Mouse (Mus musculus): ENCODE data around the gene Otud5. TPM values are rescaled to one million over a fixed set of nuclear protein-coding genes. Genes with fewer than 3 reads are reported as not detected.

The Otud5 gene
- polyA plus RNA-seq, 1 experiment: 36.3 TPM

DNA sequence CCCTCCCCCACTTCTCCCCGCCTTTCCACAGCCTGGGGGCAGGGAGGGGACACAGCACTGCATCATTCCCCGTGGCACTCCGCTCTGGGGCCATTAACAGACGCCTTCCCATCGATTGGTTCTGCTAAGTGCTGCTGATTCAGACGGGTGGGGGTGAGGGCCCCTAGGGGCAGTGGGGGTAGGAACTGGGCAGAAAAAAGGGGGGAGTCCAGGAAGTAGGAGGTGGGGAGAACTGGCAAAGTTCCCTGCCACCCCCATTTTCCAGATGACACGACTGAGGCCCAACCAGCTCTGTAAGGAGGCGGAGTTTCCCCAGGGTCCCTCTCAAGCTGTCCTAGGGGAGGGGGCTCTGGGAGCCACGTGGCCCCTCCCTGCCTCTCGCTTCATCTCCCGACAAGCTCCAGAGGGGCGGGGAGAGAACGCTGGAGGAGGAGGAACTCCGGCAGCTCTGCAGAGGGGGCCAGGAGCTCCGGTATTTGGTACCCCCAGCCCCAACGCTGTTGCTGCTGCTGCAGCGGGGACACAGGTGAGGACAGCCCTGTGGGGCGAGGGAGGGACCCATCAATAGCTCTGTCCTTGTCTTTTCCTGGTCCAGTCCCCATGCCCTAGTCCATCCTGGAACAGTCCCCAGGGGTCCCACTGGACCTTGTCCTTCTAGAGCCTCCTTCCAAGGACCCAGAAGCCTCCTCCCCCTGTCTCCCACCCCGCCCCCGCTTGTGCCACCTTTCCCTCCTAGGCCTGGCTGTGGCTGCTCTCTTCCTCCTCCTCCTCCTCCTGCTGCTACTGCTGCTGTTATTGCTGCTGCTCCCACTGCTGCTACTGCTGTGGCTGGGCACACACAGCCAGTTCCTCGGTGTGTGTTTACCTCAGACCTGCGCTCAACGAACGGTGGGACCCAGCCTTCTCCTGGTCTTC lies 19.0 kb upstream of the Otud5 start, which contains the start of gene Kcnd1:
Gene Kcnd1 (plus strand): TSS at position 425 of the 915 bp plus-strand sequence.
- Histone ChIP-seq H3K4me2 (ENCODE audit: low read depth) (peak within 1 kb of the TSS; percentile 34), H3K79me2 (ENCODE audit: control insufficient read depth, insufficient read depth) (no peaks in the 10 kb centered on the region), H3ac (ENCODE audit: control insufficient read depth, insufficient read length) (no peak within 1 kb of the TSS), H3K27me3 (ENCODE audit: control insufficient read depth, insufficient read depth, insufficient read length) (no peaks in the 10 kb centered on the region), H3K4me3 (no peak within 1 kb of the TSS), H3K36me3 (ENCODE audit: control insufficient read depth, insufficient read depth) (no peaks in the 10 kb centered on the region)
- no peak for TF ChIP-seq CEBPB (IDR thresholded peaks at IDR 0.05; ENCODE audit: insufficient read depth, poor library complexity, severe bottlenecking)
- no peak for TF ChIP-seq POLR2AphosphoS2 (IDR thresholded peaks at IDR 0.05; ENCODE audit: insufficient read length, low read depth)
- no peak for TF ChIP-seq TCF12 (IDR thresholded peaks at IDR 0.05; ENCODE audit: insufficient read depth, poor library complexity, severe bottlenecking)

DNA sequence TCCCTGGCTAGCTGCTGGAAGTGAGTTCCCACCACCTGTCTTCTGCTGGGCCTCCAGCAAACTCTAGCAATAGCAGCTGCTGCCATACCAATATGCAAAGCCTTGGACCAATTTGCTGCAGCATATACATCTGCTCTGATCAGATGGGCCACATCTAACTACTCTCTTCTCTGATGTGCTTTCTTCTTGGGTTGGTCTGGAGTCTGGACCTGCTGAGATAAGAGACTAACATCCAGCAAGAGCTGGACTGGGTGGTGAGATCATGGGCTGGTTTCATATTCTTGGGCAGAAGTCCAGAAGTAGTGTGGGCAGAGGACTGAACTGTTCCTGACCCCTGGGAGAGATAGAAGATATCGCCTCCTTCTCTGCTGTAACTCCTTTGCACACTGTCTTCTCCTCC lies 4.0 kb upstream of the Otud5 start:
- Histone ChIP-seq H3K36me3 (ENCODE audit: control insufficient read depth, insufficient read depth) (no peaks in the 10 kb centered on the region), H3K4me3 (no peak overlapping the region), H3ac (ENCODE audit: control insufficient read depth, insufficient read length) (no peak overlapping the region), H3K27me3 (ENCODE audit: control insufficient read depth, insufficient read depth, insufficient read length) (no peaks in the 10 kb centered on the region), H3K79me2 (ENCODE audit: control insufficient read depth, insufficient read depth) (no peaks in the 10 kb centered on the region), H3K4me2 (ENCODE audit: low read depth) (no peak overlapping the region)
- TF ChIP-seq TCF12 (IDR thresholded peaks at IDR 0.05; ENCODE audit: insufficient read depth, poor library complexity, severe bottlenecking): no peak
- no peak for TF ChIP-seq POLR2AphosphoS2 (IDR thresholded peaks at IDR 0.05; ENCODE audit: insufficient read length, low read depth)
- TF ChIP-seq TCF3 (IDR thresholded peaks at IDR 0.05; ENCODE audit: insufficient read length, low read depth): no peak
- no peak for TF ChIP-seq SRF (IDR thresholded peaks at IDR 0.05; ENCODE audit: control insufficient read depth, insufficient read length, low read depth)
- no peak for TF ChIP-seq REST (IDR thresholded peaks at IDR 0.05; ENCODE audit: insufficient read depth, insufficient read length)
- no peak for TF ChIP-seq POLR2A (IDR thresholded peaks at IDR 0.05; ENCODE audit: insufficient read length, low read depth)
- no peak for TF ChIP-seq MYOD1 (IDR thresholded peaks at IDR 0.05; ENCODE audit: control insufficient read depth in 1 of 3, insufficient read length in 2 of 3, low read depth in 2 of 3)
- no peak for TF ChIP-seq MAX (IDR thresholded peaks at IDR 0.05; ENCODE audit: low read depth)
- TF ChIP-seq E2F4 (IDR thresholded peaks at IDR 0.05; ENCODE audit: insufficient read depth): no peak
- TF ChIP-seq USF1 (IDR thresholded peaks at IDR 0.05; ENCODE audit: low read depth): no peak

DNA sequence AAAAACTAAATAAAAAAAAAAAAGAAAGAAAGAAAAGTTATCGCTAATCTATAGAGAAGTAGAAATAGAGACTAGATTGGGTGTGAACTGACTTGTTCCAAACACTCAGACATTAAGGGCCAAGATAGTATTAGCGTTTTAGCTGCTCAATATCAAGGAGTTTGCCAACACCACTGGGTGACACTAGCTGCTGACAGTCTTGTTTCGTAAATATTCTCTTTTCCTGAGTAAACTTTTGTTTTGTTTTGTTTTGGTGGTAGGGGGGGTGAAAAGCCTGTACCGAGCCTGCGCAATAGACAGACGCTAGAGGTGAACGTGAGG lies 362 bp upstream of the Otud5 start:
- TF ChIP-seq TCF3 (IDR thresholded peaks at IDR 0.05; ENCODE audit: insufficient read length, low read depth): no peak
- TF ChIP-seq USF1 (IDR thresholded peaks at IDR 0.05; ENCODE audit: low read depth): no peak
- TF ChIP-seq TCF12 (IDR thresholded peaks at IDR 0.05; ENCODE audit: insufficient read depth, poor library complexity, severe bottlenecking): no peak
- TF ChIP-seq MYOD1 (IDR thresholded peaks at IDR 0.05; ENCODE audit: control insufficient read depth in 1 of 3, insufficient read length in 2 of 3, low read depth in 2 of 3): no peak
- no peak for TF ChIP-seq REST (IDR thresholded peaks at IDR 0.05; ENCODE audit: insufficient read depth, insufficient read length)
- no peak for TF ChIP-seq E2F4 (IDR thresholded peaks at IDR 0.05; ENCODE audit: insufficient read depth)
- no peak for TF ChIP-seq POLR2A (IDR thresholded peaks at IDR 0.05; ENCODE audit: insufficient read length, low read depth)
- TF ChIP-seq MYOG (IDR thresholded peaks at IDR 0.05; ENCODE audit: control insufficient read depth in 1 of 3, insufficient read depth in 1 of 3, insufficient read length in 2 of 3, low read depth in 2 of 3): no peak
- no peak for TF ChIP-seq POLR2AphosphoS2 (IDR thresholded peaks at IDR 0.05; ENCODE audit: insufficient read length, low read depth)
- TF ChIP-seq MAX (IDR thresholded peaks at IDR 0.05; ENCODE audit: low read depth): no peak
- H3K27me3 ChIP-seq (ENCODE audit: control insufficient read depth, insufficient read depth, insufficient read length): no peaks in the 10 kb centered on the region
- peak overlapping the region; percentile 49 for H3K4me3 ChIP-seq
- peak overlapping the region; percentile 86 for H3K4me2 ChIP-seq (ENCODE audit: low read depth)
- H3ac ChIP-seq (ENCODE audit: control insufficient read depth, insufficient read length): no peak overlapping the region
- no peaks in the 10 kb centered on the region for H3K36me3 ChIP-seq (ENCODE audit: control insufficient read depth, insufficient read depth)
- H3K79me2 ChIP-seq (ENCODE audit: control insufficient read depth, insufficient read depth): peaks cover 34% of the 10 kb centered on the region

DNA sequence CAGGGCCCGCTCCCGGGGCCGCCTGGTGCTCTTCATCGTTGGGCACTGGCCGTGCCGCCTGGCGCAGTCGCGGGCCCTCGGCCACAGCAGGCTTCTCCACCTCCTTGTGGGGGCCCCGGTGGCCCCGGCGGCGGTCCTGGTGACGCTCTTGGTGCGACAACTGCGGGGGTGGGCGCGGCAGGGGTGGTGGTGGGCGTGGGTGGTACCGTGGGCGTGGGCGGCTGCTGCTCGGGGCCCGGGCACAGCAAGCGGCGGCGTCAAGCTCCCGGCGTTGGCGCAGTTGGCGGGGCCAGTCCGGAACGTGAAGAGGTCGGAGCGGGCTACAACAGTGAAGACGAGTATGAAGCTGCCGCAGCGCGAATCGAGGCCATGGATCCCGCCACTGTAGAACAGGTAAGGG lies 1.2 kb downstream of the Otud5 start:
- Histone ChIP-seq H3K27me3 (ENCODE audit: control insufficient read depth, insufficient read depth, insufficient read length) (no peaks in the 10 kb centered on the region), H3K4me2 (ENCODE audit: low read depth) (peak overlapping the region; percentile 90), H3ac (ENCODE audit: control insufficient read depth, insufficient read length) (peak overlapping the region; percentile 84), H3K4me3 (peak overlapping the region; percentile 49), H3K79me2 (ENCODE audit: control insufficient read depth, insufficient read depth) (peaks cover 48% of the 10 kb centered on the region), H3K36me3 (ENCODE audit: control insufficient read depth, insufficient read depth) (no peaks in the 10 kb centered on the region)
- no peak for TF ChIP-seq USF1 (IDR thresholded peaks at IDR 0.05; ENCODE audit: low read depth)
- TF ChIP-seq TCF12 (IDR thresholded peaks at IDR 0.05; ENCODE audit: insufficient read depth, poor library complexity, severe bottlenecking): no peak

DNA sequence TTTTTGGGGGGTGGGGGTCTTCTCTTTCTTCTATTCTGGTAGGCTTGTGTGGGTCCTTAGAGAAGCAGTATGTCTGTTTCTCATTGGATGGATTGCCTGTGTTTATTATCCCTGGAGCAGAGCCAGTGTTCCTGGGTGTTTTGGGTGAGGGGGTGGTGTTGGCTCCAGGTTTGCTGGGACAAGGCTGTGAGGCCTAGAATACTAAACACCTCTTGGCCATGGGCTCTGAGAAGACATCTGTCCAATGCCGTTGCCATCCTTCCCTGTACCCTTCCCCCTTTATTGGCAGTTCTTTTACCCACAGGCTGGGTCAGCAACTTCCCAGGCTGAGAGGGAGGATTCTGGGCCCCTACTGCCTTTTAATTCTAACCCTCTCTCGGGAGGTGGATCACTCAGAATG lies 6.7 kb downstream of the Otud5 start:
- no peak overlapping the region for H3K4me3 ChIP-seq
- TF ChIP-seq MYOD1 (IDR thresholded peaks at IDR 0.05; ENCODE audit: control insufficient read depth in 1 of 3, insufficient read length in 2 of 3, low read depth in 2 of 3) (no peak), CEBPB (IDR thresholded peaks at IDR 0.05; ENCODE audit: insufficient read depth, poor library complexity, severe bottlenecking) (no peak), POLR2A (IDR thresholded peaks at IDR 0.05; ENCODE audit: insufficient read length, low read depth) (no peak), USF1 (IDR thresholded peaks at IDR 0.05; ENCODE audit: low read depth) (no peak), SRF (IDR thresholded peaks at IDR 0.05; ENCODE audit: control insufficient read depth, insufficient read length, low read depth) (no peak), TCF3 (IDR thresholded peaks at IDR 0.05; ENCODE audit: insufficient read length, low read depth) (no peak), MAX (IDR thresholded peaks at IDR 0.05; ENCODE audit: low read depth) (no peak), MYOG (IDR thresholded peaks at IDR 0.05; ENCODE audit: control insufficient read depth in 1 of 3, insufficient read depth in 1 of 3, insufficient read length in 2 of 3, low read depth in 2 of 3) (no peak), E2F4 (IDR thresholded peaks at IDR 0.05; ENCODE audit: insufficient read depth) (no peak), POLR2AphosphoS2 (IDR thresholded peaks at IDR 0.05; ENCODE audit: insufficient read length, low read depth) (no peak), TCF12 (IDR thresholded peaks at IDR 0.05; ENCODE audit: insufficient read depth, poor library complexity, severe bottlenecking) (no peak), REST (IDR thresholded peaks at IDR 0.05; ENCODE audit: insufficient read depth, insufficient read length) (no peak)
- no peaks in the 10 kb centered on the region for H3K27me3 ChIP-seq (ENCODE audit: control insufficient read depth, insufficient read depth, insufficient read length)
- H3K36me3 ChIP-seq (ENCODE audit: control insufficient read depth, insufficient read depth): no peaks in the 10 kb centered on the region
- no peak overlapping the region for H3ac ChIP-seq (ENCODE audit: control insufficient read depth, insufficient read length)
- no peak overlapping the region for H3K4me2 ChIP-seq (ENCODE audit: low read depth)
- H3K79me2 ChIP-seq (ENCODE audit: control insufficient read depth, insufficient read depth): peaks cover 43% of the 10 kb centered on the region
